Mouse (Mus musculus) left cerebral cortex, postnatal 14 days (tissue): ENCODE results near the gene Gamt. TPM values are rescaled to one million over a fixed set of nuclear protein-coding genes. Genes with fewer than 3 reads are reported as not detected.
"Not testable (repeated sequence)": the region's sequence is repeated elsewhere in the genome, so short reads cannot be mapped to it uniquely, and the experiment has no call there.

Experiments used
- DNase-seq, 2 experiments: peaks; one replicate each; pipeline ENCODE4 v3.0.0; 2021 to 2022; ENCODE audit warnings: low spot score in 2 of 2, mixed read lengths in 1 of 2
- intact Hi-C: fragments of 180-260 bp; cut with DNase I; formaldehyde crosslinking; loops from one replicate; pipeline ENCODE4 v1.15.1; 2025
- total RNA-seq, 2 experiments: library from RNA; stranded (reverse); gene quantifications; 2 replicates each; pipeline ENCODE4 v1.2.3; 2021

The Gamt gene
- total RNA-seq, 2 experiments from 2014 or later = 20.7 to 29.7 TPM

DNA sequence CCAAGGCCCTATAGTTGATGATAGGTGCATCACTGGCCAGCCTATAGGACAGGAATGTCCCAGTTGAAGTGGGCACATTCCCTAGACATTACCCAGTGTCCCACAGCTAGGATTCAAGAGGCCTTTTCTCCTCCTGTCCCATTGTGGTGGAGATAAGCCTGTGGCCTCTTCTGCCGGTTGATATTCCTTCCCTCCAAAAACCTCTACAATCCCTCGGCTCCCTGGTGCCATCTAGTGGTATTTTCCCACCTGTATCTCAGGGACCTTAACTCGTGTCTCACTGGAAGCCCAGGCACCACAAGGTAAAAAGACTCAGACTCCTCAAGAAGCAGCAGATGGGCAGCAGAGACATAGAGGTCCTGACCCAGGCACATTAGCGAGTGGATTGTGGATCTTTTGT lies 15.2 kb downstream of the Gamt start:
- DNase-seq = peak; percentile 85 to 89
- intact Hi-C loops = loop anchor here (1.0 to 5.0 kb wide), 2 partner anchors 48 to 70 kb away; no protein-coding TSS in a partner anchor

DNA sequence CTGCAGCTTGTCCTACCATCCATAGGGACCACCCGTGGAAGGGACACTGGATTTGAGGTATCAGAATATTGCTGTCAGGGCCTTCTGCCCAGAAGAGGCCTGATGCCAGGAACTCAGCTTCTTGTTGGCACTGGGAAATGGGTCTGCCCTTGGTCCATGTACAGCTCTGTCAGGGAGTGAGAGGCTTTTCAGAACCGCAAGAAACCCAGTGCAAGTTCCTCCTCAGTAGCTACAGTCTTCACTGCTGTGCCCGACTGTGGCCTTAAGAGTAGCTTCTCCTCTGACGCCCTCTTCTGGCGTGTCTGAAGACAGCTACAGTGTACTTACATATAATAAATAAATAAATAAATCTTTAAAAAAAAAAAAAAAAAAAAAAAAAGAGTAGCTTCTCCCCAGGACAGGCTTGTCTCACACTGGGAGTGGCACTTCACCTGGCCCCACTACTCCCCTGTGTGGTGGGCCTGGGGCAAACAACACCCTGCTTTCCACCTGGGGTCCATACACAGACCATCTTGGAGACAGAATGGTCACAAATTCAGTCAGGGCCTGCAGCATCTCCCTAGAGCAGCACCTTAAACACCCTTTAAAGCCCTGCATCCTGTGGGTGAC lies 15.9 kb downstream of the Gamt start:
- peak; percentile 39 to 66 for DNase-seq
- intact Hi-C loops = loop anchor here (1.0 to 5.0 kb wide), 2 partner anchors 48 to 70 kb away; no protein-coding TSS in a partner anchor

DNA sequence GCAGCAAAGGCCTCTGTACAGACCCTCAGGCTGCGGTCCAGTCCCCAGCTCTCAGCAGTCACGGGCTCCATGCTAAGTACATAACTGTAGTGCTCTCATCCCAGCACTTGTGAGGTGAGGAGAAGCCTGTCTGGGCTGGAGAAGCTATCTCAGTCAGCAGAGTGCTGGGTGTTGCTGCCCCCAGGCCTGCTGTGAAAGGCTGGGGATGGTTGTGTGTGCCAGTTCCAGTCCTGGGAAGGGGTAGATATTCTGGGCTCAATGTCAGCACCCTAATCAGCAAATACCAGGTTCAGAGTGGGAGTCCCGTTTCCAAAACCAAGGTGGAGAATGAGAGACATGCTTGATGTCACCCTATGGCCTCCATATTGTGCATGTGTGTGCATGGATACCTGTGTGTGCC lies 18.2 kb downstream of the Gamt start:
- intact Hi-C loops = no loop called here
- DNase-seq = no peak

DNA sequence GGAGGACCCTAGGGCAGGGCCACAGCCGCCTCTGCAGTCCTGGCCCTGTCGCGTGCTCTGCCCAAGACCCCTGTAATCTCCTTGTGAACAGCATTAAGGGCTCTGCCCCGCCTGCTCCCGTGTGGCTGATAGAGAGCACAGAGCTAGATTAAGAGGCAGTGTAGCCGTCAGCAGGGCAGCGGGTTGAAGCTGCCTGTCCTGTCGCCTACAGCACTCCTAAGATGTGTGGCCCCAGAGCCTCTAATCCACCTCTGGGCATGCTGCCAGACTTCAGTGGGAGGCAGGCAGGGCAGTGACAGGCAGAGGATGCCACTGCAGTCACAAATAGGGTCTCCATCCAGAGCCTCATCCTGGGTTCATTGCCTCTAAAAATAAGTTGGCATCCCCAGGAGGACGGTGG lies 18.7 kb downstream of the Gamt start:
- intact Hi-C loops = no loop called here
- DNase-seq = no peak

DNA sequence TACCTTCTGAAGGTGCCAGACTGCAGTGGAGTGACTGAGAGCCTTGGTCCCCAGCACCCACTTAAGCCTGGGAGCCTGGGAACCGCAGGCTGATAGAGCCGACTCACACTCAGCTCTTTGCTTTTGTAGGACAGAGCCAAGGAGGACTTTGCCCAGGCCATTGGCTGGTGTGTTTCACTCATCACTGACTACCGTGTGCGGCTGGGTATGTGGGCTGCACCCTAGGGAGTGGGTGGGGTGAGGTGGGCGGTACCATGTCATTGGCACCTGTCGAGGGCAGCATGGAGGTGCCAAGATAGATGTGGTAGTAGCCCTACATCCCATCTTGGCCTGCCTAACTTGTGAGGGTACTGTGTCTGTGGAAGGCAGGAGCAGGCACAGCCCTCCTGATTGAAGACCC lies 21.0 kb downstream of the Gamt start:
- intact Hi-C loops = no loop called here
- no peak for DNase-seq

DNA sequence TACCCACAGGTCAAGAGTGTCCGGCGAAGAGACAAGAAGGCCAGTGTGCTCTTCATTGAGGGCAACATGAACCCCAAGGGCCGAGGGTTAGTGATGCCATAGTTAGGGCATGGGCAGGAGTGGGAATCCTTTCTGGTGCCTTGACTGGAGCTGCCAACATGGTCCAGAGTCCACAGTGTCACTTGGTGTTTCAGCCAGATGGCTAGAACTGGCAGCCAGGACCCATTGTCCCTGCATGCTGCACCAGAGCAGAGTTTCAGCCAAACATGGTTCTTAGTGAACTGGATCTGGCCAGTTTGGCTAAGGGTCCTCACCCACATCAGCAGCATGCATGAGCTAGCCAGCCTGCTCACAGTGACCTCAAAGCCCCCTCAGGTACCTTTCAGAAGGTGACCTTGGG lies 22.5 kb downstream of the Gamt start:
- no peak for DNase-seq
- intact Hi-C loops = no loop called here

DNA sequence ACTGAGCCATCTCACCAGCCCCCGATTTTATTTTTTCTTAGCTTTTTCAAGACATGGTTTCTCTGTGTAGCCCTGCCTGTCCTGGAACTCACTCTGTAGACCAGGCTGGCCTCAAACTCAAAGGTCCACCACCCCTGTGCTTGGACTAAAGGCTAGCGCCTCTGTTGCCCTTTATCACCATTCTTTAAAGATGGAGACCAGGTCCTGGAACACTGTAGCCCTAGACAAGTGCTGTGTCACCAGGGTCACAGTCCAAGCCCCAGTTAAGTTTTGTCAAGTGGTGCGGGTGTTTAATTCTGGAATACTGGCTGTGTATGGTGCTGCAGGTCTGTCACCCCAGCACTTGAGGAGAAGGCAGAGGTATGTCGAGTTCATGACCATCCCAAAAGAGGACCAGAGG lies 23.8 kb downstream of the Gamt start:
- intact Hi-C loops = no loop called here

DNA sequence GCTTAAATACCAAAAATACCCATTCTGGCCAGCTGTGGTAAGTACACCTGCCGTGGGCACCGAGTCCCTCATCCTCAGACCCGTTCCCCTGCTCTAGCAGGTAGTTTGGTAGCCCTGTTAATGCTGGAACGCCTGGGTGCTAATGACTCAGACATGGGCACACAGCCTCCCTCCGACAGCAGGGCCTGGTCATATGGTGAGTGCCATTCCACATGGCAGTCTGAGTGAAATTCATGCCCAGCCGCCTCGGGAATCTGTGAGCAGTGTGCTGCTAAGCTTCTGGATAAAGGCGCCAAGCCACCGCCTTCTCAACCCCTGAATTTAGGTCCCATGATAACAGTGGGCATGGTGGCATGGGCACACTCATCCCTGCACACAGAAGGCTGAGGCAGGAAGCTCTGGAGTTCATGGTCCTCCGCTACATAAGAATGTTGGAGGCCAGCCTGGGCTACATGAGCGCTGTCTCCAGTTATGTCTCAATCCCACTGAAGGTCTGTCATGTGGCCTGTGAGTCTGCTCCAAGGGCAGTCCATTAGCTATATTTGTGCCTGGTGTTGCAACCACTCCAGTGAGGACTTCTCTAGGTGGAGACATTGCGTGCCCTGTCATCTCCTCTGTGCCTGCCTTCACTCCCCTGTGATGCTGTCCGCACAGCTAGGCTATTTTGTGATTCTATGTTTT lies 24.5 kb downstream of the Gamt start:
- no peak for DNase-seq
- intact Hi-C loops = no loop called here

More for the DNA sequence above, 23.8 kb downstream of the Gamt start:
- no peak for DNase-seq

DNA sequence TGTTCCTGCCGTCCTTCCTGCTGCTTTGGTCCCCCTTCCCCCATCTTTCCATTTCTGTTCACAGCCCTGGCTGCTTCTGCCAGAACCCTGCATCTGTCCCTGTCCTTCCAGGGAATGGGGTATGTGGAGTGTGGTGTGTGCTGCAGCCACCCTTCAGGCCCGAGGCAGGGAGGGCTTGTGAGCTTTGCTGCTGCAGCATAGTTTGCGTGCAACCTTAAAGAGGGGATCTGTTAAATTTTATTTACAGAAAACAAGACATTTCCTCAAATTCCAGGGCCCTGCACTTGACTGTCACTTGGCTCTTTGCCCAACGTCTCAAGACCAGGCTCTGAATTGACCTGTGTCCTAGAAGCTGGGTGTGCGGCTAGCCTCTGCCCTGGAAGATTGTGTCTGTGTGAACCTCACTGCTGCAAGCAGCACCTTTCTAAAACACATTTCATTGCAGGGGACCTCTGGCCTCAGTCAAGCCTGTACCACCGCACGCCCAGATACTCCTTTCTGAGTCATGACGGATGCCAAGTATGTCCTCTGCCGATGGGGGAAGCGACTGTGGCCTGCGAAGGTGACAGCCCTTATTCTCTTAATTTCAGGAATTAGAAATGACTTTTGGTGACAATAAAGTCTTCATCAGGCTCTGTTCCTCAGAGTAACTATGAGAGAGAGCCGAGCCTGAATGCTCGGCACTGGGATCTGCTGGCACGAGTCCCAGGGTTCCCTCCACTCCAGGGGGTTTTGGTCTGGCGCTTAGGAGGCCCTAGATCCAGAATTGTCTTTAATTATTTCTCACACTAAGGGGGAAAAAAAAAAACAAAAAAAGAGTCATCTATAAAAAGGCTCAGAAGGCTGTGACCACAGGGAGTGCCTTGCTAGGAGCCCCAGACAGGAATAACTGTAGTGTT lies 32.7 kb downstream of the Gamt start:
- intact Hi-C loops = no loop called here
- no peak for DNase-seq

DNA sequence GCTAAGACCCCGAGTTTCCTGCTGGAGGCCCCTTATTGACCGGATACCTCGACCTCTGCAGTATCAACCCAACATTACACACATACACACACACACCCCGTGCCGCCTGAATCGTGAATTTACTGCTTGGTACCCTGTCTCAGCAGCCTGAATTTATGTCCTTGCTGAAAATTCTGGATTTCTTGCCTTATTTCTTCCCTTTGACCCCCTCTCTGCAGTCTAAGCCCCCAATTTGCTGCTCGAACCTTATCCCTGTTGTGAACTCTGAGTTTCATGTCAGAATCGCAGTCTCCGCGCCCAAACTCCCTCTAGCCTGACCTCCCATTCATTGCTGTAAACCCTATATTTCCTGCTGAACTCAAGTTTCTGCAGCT lies 33.7 kb downstream of the Gamt start:
- intact Hi-C loops = no loop called here
- no peak for DNase-seq

DNA sequence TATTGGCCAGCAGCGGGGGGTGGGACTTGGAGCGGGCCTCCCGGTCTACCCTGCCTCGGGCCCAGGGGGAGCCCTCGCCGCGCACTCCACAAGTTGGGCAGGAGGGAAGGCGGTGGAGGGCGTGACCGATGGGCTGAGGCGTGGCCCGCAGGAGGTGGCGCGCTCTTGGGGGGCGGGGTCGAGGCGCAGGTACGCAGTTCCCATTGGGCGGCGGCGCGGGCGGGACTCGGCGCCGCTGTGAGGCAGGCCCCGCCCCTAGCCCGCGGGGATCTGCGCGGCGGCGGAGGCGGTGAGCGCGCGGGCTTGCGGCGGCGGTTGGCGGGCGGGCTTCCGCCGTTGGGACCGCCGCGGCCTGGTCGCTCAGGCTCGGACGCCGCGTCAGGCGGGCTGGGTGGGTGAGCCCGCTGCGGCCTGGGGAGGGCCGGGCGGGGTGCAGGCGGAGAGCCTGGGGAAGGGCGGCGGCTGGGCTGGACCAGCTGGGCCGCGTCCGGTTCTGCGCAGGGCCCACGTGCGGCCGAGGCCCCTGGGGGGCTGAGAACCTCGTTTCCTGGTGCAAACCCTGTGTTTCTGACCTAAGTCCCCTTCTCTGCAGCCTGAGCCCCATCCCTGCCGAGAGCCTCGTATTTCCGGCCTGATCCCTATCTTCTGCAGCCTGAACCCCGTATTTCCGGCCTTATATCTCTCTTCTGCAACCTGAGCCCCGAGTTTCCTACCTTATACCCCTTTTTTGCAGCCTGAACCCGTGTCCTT lies 34.2 kb downstream of the Gamt start, which contains the start of gene Mum1:
TSS of gene Mum1 (plus strand) at position 19 of the 750 bp plus-strand sequence.
- peak; percentile 98 for DNase-seq
- intact Hi-C loops = no loop called here

DNA sequence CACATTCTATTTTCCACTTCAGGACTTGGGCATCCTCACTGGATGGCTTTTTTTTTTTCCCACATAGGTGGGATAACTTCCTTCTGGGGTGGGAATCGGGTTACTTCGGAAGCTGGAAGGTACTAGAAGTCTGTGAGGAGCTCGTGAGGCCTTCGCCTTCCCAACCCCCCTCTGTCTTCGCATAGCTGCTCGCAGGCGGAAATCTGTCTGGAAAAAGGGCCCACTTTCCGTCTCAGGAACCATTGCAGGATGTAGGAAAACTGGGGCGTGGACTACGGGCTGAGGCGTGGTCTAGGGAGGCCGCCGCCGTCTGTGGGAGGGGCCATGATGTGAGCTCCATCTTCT lies 34.8 kb downstream of the Gamt start:
- intact Hi-C loops = no loop called here

DNA sequence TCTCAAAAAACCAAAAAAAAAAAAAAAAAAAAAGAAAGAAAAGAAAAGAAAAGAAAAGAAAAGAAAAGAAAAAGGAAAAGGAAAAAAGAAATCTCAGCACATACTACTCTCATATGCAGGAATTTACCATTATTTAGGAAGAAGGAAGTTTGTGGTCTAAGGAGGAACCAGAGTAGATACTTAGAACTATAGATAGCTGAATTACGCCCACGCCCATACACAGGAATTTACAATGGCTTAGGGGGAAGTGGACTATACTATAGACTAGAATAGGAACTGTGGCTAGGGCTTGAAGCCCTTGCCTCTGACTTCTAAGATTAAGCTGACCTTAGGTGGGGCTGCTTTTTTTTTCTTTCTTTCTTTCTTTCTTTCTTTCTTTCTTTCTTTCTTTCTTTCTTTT lies 37.7 kb downstream of the Gamt start:
- DNase-seq, intact Hi-C loops: not testable (repeated sequence)

More for the DNA sequence above, 34.8 kb downstream of the Gamt start:
- DNase-seq = no peak

DNA sequence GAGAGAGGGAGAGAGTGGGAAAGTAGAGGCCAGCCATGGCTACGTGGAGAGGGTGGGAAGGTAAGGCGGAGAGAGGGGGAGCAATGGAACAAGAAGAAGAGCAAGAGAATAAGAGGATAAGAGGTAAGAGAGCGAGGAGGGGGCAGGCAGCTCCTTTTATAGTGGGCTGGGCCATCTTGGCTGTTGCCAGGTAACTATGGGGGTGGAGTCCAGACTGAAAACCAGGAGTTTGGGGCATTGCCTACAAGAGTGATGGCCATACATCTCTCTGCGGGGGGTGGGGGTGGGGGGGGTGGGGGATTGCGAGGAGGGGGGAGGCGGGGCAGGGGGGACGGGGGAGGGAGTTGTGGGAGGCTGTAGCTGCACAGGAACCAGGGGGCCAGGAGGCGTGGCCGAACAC lies 40.1 kb downstream of the Gamt start:
- intact Hi-C loops = no loop called here
- no peak for DNase-seq

DNA sequence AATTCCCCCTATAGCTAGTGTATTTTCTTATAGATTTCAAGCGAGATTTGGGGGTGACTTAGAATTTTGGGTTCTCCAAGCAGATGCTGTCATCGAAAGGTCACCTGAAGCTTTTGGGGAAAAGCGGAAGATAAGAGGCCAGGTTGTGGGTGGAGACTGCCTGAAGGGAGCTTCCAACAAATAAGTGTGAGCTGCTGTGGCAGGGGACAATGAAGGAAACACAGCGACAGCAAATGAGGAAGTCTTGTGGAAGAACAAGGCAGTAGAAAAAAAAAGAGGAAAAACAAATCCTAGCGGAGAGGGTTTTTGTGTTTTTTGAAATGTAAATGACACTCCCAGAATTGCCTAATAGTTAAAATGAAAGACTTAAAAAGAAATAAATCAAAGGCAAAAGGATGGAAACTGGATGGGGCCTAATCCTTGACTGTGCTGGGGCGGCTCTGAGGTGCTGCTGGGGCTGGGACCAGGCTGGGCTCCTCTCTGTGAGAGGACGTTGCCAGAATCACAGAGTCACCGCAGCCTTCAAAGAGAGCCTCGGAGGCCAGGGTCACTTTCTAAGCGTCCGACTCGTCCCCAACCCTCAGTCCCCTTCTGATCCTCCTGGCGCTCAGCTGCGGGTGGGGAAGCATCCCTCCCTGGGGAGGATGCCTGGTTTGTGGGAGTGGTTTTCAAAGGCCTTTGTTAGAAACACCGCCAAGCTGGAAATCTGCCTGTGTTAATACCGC lies 45.6 kb downstream of the Gamt start:
- no peak for DNase-seq
- intact Hi-C loops = no loop called here

DNA sequence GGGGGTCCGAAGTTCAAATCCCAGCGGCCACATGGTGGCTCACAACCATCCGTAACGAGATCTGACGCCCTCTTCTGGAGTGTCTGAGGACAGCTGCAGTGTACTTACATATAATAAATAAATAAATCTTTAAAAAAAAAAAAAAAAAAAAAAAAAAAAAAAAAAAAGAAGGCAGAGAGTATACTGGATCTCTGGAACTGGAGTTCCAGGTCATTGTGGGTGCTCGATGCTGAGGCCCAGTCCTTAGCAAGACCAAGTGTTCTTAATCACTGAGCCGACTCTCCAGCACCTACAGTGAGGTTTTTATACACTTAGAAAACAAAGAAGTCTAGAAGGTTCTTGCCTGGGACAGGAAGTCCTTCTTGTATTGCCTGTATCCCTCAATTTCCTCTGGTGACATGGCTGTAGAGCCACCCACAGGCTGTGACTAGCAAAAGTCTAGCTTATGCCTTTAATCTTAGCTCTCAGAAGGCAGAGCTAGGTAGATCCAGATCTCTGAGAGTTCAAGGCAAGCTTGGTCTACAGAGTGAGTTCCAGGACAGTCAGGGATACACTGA lies 49.2 kb downstream of the Gamt start:
- DNase-seq, intact Hi-C loops: not testable (repeated sequence)

DNA sequence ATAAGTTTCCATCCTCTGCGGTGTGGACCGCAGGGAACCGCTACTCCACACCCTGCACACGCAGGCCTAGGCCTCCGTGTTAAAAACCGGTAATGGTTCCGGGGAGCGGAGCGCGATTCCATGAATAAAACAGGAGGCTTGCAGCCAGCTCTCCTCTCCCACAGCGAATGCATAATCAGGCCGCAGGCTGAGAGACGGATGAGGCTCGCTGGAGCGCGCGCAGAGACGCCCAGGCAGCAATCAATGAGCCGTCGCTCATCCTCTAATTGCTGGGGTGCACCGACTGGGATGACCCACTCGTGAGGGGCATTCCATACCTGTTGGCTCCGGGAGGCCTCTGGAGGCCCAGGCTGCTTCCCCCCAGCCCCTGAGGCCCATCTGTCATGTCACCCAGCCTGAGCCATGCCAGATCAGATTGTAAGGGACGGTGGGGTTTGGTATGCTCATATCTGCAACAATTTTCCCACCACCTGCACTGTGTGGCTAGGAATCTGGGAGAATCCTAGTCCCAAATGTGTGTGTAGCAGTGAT lies 51.9 kb downstream of the Gamt start:
- intact Hi-C loops = no loop called here
- DNase-seq = peak in 1 of 2 experiments; percentile 60

DNA sequence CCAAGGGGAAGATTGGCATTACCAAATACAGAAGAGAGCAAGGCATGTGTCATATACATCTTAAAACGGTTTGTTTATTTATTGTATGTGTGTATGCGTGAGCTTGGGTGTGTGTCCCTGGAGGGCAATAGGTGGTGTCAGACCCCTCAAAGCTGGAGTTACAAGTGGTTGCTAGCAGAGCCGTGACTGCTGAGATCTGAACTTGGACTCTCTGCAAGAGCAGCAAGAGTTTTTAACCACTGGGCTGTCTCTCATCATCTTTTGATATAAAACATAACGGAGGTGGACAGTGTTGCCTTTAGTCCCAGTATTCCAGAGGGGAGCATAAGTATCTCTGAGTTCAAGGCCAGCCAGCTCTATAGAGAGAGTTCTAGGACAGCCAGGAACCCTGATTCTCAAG lies 52.6 kb downstream of the Gamt start:
- DNase-seq = no peak
- intact Hi-C loops = no loop called here
